In the genomic region with DNA sequence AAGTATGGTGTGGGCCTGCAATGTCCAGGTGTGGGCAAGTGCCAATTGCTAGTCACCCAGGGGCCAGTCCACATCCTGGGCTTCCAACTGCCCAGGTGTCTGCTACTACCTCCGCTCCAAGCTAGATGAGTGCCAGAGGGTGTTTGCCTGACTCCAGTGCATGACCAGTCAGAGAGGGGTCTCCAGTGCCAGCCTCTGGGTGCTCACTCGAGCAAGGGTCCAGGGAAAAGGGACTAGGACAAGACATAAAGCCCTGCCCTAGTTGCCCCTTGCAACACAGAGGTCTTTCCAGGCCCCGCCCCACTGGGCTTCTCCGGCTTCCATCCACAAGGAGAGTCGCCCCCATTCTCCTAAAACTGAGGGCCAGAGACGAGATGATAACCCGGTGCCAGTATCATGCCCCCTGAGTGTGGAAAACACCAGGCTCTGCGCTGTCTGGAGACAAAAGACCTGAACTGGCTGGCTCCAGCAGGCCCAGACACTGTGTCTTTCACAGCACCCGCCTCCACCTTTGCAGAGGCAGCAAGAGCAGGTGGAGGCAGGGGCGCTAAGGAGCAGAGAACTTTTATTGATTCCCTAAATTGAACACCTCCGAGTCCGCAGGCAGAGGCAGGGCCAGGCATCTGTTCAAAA, we compare ENCODE assay signal across 14 mouse cellular contexts. TPM values are rescaled to one million over a fixed set of nuclear protein-coding genes. Genes with fewer than 3 reads are reported as not detected.
DNase-seq lines count a peak whose midpoint lies in the region; ATAC-seq and TF ChIP-seq lines count a peak whose summit lies in the region.
"Had no signal": no experiment of that assay in that cellular context is flagged by ENCODE, and none has a peak within 500 bp of the region (broad histone marks: within the 10 kb centered on the region; RNA-seq: fewer than 3 reads in every experiment).

No protein-coding gene starts in this region.

- peaks cover 49% of the 10 kb centered on the region for H3K27me3 ChIP-seq in liver, postnatal 0 days (ENCODE audit: insufficient read depth, low read length)
- peaks cover 90% of the 10 kb centered on the region for H3K27me3 ChIP-seq in embryonic facial prominence, embryonic 15.5 days
- peaks cover 77% of the 10 kb centered on the region for H3K27me3 ChIP-seq in hindbrain, embryonic 12.5 days
- H3K27me3 ChIP-seq in midbrain, embryonic 14.5 days (ENCODE audit: control insufficient read depth, insufficient read depth, low read length): peaks cover 98% of the 10 kb centered on the region

- WGBS in liver, postnatal 0 days (ENCODE audit: insufficient replicate concordance): 33% methylated on average over 12 of the region's 12 CpGs
- 45% methylated on average over 12 of the region's 12 CpGs for WGBS in embryonic facial prominence, embryonic 15.5 days
- WGBS in hindbrain, embryonic 12.5 days: 30% methylated on average over 12 of the region's 12 CpGs
- 14% methylated on average over 12 of the region's 12 CpGs for WGBS in midbrain, embryonic 14.5 days

- TF ChIP-seq EP300 in liver, postnatal 0 days (IDR thresholded peaks at IDR 0.05; ENCODE audit: low read depth): no peak

- H3K4me1 ChIP-seq in liver, postnatal 0 days (ENCODE audit: insufficient read depth): no peaks in the 10 kb centered on the region; the same call in 1 of the 2 replicates
- H3K4me1 ChIP-seq in embryonic facial prominence, embryonic 15.5 days: peaks cover 6% of the 10 kb centered on the region
- H3K4me1 ChIP-seq in hindbrain, embryonic 12.5 days: peaks cover 42% of the 10 kb centered on the region
- H3K4me1 ChIP-seq in midbrain, embryonic 14.5 days (ENCODE audit: control insufficient read depth, insufficient read depth, low read length): 0 out of 2 replicates have a peak, but pooled peaks cover 6% of the 10 kb centered on the region

- TF ChIP-seq CTCF in liver, postnatal 0 days (IDR thresholded peaks at IDR 0.05; ENCODE audit: low read depth): no peak

- H3K9ac ChIP-seq in liver, postnatal 0 days (replicated peaks): no peak overlapping the region
- H3K9ac ChIP-seq in embryonic facial prominence, embryonic 15.5 days: no peak overlapping the region
- no peak overlapping the region for H3K9ac ChIP-seq in hindbrain, embryonic 12.5 days
- H3K9ac ChIP-seq in midbrain, embryonic 14.5 days (replicated peaks; ENCODE audit: low read length): no peak overlapping the region
- H3K9ac ChIP-seq: heart, embryonic 15.5 days had no signal

- H3K4me2 ChIP-seq in liver, postnatal 0 days (ENCODE audit: low read depth, low read length): no peak overlapping the region
- H3K4me2 ChIP-seq in embryonic facial prominence, embryonic 15.5 days (replicated peaks): no peak overlapping the region
- no peak overlapping the region for H3K4me2 ChIP-seq in hindbrain, embryonic 12.5 days (replicated peaks)
- H3K4me2 ChIP-seq in midbrain, embryonic 14.5 days (ENCODE audit: low read length): no peak overlapping the region
- H3K4me2 ChIP-seq: heart, embryonic 15.5 days had no signal

- no peaks in the 10 kb centered on the region for H3K36me3 ChIP-seq in liver, postnatal 0 days (replicated peaks; ENCODE audit: insufficient read depth, low read length)
- no peaks in the 10 kb centered on the region for H3K36me3 ChIP-seq in embryonic facial prominence, embryonic 15.5 days
- no peaks in the 10 kb centered on the region for H3K36me3 ChIP-seq in hindbrain, embryonic 12.5 days
- H3K36me3 ChIP-seq in midbrain, embryonic 14.5 days (ENCODE audit: control insufficient read depth, insufficient read depth, low read length): no peaks in the 10 kb centered on the region
- H3K36me3 ChIP-seq: heart, embryonic 15.5 days had no signal

- no peak for ATAC-seq in liver, postnatal 0 days
- ATAC-seq in embryonic facial prominence, embryonic 15.5 days (ENCODE audit: insufficient number of reproducible peaks, low FRiP score, low TSS enrichment, low read depth): peak; percentile 51; the same call in 1 of the 2 replicates
- ATAC-seq in hindbrain, embryonic 12.5 days (ENCODE audit: low FRiP score): no peak
- ATAC-seq in midbrain, embryonic 14.5 days (ENCODE audit: low FRiP score, low TSS enrichment): no peak
- ATAC-seq in inflammation-experienced regulatory T-cells, adult 6 months: no peak
- ATAC-seq in granulocyte monocyte progenitor cell, adult 5-6 weeks (replicated peaks; ENCODE audit: poor library complexity, severe bottlenecking): no peak
- ATAC-seq: intestine, embryonic 16.5 days had no signal

- DNase-seq in liver, postnatal 0 days: peak; percentile 11
- DNase-seq in liver: no peak
- peak; percentile 23 for DNase-seq in midbrain, embryonic 14.5 days
- DNase-seq in lung, postnatal 4 days: no peak
- DNase-seq: cerebellum, postnatal 14 days; gastrocnemius, adult 2 months; spleen, adult 18-20 months had no signal

- H3K27ac ChIP-seq in liver, postnatal 0 days (ENCODE audit: low read depth): no peak overlapping the region
- no peak overlapping the region for H3K27ac ChIP-seq in embryonic facial prominence, embryonic 15.5 days (replicated peaks)
- peak overlapping the region; percentile 40; the same call in 1 of the 2 replicates for H3K27ac ChIP-seq in hindbrain, embryonic 12.5 days
- peak overlapping the region; percentile 61 for H3K27ac ChIP-seq in midbrain, embryonic 14.5 days (replicated peaks; ENCODE audit: low read depth, low read length)
- H3K27ac ChIP-seq: gastrocnemius, adult 2 months; heart, embryonic 15.5 days; layer of hippocampus, adult 2 months had no signal

- H3K4me3 ChIP-seq in liver, postnatal 0 days (ENCODE audit: low read depth, low read length): no peak overlapping the region
- no peak overlapping the region for H3K4me3 ChIP-seq in embryonic facial prominence, embryonic 15.5 days (replicated peaks)
- no peak overlapping the region for H3K4me3 ChIP-seq in hindbrain, embryonic 12.5 days
- H3K4me3 ChIP-seq in midbrain, embryonic 14.5 days (replicated peaks; ENCODE audit: low read depth, low read length): no peak overlapping the region
- H3K4me3 ChIP-seq: gastrocnemius, adult 2 months; heart, embryonic 15.5 days; layer of hippocampus, adult 2 months had no signal

- no peaks in the 10 kb centered on the region for H3K9me3 ChIP-seq in liver, postnatal 0 days (ENCODE audit: low read length)
- no peaks in the 10 kb centered on the region for H3K9me3 ChIP-seq in embryonic facial prominence, embryonic 15.5 days (replicated peaks)
- H3K9me3 ChIP-seq in hindbrain, embryonic 12.5 days (replicated peaks): no peaks in the 10 kb centered on the region
- H3K9me3 ChIP-seq in midbrain, embryonic 14.5 days (ENCODE audit: control insufficient read depth, low read length): no peaks in the 10 kb centered on the region
- H3K9me3 ChIP-seq: heart, embryonic 15.5 days had no signal

RNA-seq across cellular contexts. Expression of gene Nr2f2, which starts 26.4 kb away (rescaled TPM):
- 12.3 and 14.7 TPM in 2 replicates for polyA plus RNA-seq in liver, postnatal 0 days (2015; fragmentation: Nextera tagmentation; extraction: Ambion mirVana)
- 32.3 and 35.6 TPM in 2 replicates for polyA plus RNA-seq in embryonic facial prominence, embryonic 15.5 days (2015; fragmentation: Nextera tagmentation; extraction: Ambion mirVana)
- polyA plus RNA-seq in hindbrain, embryonic 12.5 days (2016; fragmentation: Nextera tagmentation; extraction: Ambion mirVana): 133 and 146 TPM in 2 replicates
- polyA plus RNA-seq in midbrain, embryonic 14.5 days (2014; fragmentation: Nextera tagmentation; extraction: Ambion mirVana): 113 and 120 TPM in 2 replicates
- under 1 TPM in 1 of 3 experiments, not detected in 2; 0.32 TPM for polyA plus RNA-seq in inflammation-experienced regulatory T-cells, adult 6 months (2017; shearing (Covaris generic))
- total RNA-seq in granulocyte monocyte progenitor cell, adult 5-6 weeks (2014; fragmentation: Nextera tagmentation): not detected in 2 replicates
- total RNA-seq in granulocyte monocyte progenitor cell, adult 5-6 weeks (2017): not detected in 2 replicates

Comparison
In these comparisons a context has a peak if more than half of its experiments do, and no peak if none do; other contexts are left out.
1. DNase-seq: peak in liver, postnatal 0 days (single experiment) and midbrain, embryonic 14.5 days (single experiment); none in liver (single experiment) and lung, postnatal 4 days (0 of 2).
2. H3K27ac ChIP-seq: peak in hindbrain, embryonic 12.5 days (single experiment) and midbrain, embryonic 14.5 days (single experiment); none in liver, postnatal 0 days (single experiment) and embryonic facial prominence, embryonic 15.5 days (single experiment).
3. RNA of gene Nr2f2, which starts 26.4 kb away (polyA plus RNA-seq): 133 to 146 TPM in hindbrain, embryonic 12.5 days, 113 to 120 TPM in midbrain, embryonic 14.5 days, 32.3 to 35.6 TPM in embryonic facial prominence, embryonic 15.5 days and 12.3 to 14.7 TPM in liver, postnatal 0 days; 0.32 TPM in inflammation-experienced regulatory T-cells, adult 6 months; every median in the first group is over 10 times any median in the second.